Mouse (Mus musculus): Measurements from ENCODE around the gene Zfp109. TPM values are rescaled to one million over a fixed set of nuclear protein-coding genes. Genes with fewer than 3 reads are reported as not detected.
A peak's percentile ranks its signal among the peaks of the same experiment; 100 is the strongest.
"Not testable (repeated sequence)": the region's sequence is repeated elsewhere in the genome, so short reads cannot be mapped to it uniquely, and the experiment has no call there.

Gene Zfp109
- polyA plus RNA-seq (2016; fragmentation: Nextera tagmentation; extraction: Ambion mirVana): 4.9 and 5.8 TPM in 2 replicates

GRCm38 (mm10) chr7:24237040-24237791, at the start of gene Zfp109:
Gene Zfp109 (minus strand): TSS chr7:24237560.
- WGBS: 7% methylated on average over 28 of the region's 28 CpGs
- Histone ChIP-seq H3K36me3 (peaks cover 25% of the 10 kb centered on the region), H3K27ac (peak within 1 kb of the TSS; percentile 88), H3K27me3 (ENCODE audit: insufficient read depth, poor library complexity, severe bottlenecking) (no peaks in the 10 kb centered on the region), H3K9me3 (no peaks in the 10 kb centered on the region), H3K4me1 (replicated peaks) (peaks cover 10% of the 10 kb centered on the region), H3K4me3 (peak within 1 kb of the TSS; percentile 79)
- DNase-seq (ENCODE audit: low spot score): peak; percentile 68

- Histone ChIP-seq H3K27ac (no peak overlapping the region), H3K36me3 (peaks cover 52% of the 10 kb centered on the region), H3K9me3 (peaks cover 28% of the 10 kb centered on the region; the same call in 1 of the 2 replicates), H3K27me3 (ENCODE audit: insufficient read depth, poor library complexity, severe bottlenecking) (no peaks in the 10 kb centered on the region), H3K4me3 (no peak overlapping the region), H3K4me1 (replicated peaks) (no peaks in the 10 kb centered on the region)
- no peak for DNase-seq (ENCODE audit: low spot score)
- WGBS: 77% methylated on average over 4 of the region's 4 CpGs
Measured at GRCm38 (mm10) chr7:24286916-24287315, 49.6 kb upstream of the Zfp109 start.

- Histone ChIP-seq H3K9me3 (peaks cover 21% of the 10 kb centered on the region; the same call in 1 of the 2 replicates), H3K4me1 (replicated peaks) (no peaks in the 10 kb centered on the region), H3K27me3 (ENCODE audit: insufficient read depth, poor library complexity, severe bottlenecking) (no peaks in the 10 kb centered on the region), H3K27ac (no peak overlapping the region), H3K36me3 (peaks cover 44% of the 10 kb centered on the region), H3K4me3 (no peak overlapping the region)
- no peak for DNase-seq (ENCODE audit: low spot score)
- WGBS: 46% methylated on average over 4 of the region's 4 CpGs
Measured at GRCm38 (mm10) chr7:24286090-24286489, 48.7 kb upstream of the Zfp109 start.

GRCm38 (mm10) chr7:24280858-24281145, 43.4 kb upstream of the Zfp109 start:
- Histone ChIP-seq H3K36me3 (peaks cover 11% of the 10 kb centered on the region), H3K27ac (no peak overlapping the region), H3K9me3 (peaks cover 3% of the 10 kb centered on the region; the same call in 1 of the 2 replicates), H3K4me1 (replicated peaks) (peaks cover 6% of the 10 kb centered on the region; the same call in 1 of the 2 replicates), H3K27me3 (ENCODE audit: insufficient read depth, poor library complexity, severe bottlenecking) (no peaks in the 10 kb centered on the region), H3K4me3 (no peak overlapping the region)
- DNase-seq (ENCODE audit: low spot score): no peak
- WGBS: 61% methylated on average over 4 of the region's 4 CpGs

- Histone ChIP-seq H3K36me3 (peaks cover 16% of the 10 kb centered on the region), H3K27ac (no peak overlapping the region), H3K4me1 (replicated peaks) (peaks cover 6% of the 10 kb centered on the region; the same call in 1 of the 2 replicates), H3K27me3 (ENCODE audit: insufficient read depth, poor library complexity, severe bottlenecking) (no peaks in the 10 kb centered on the region), H3K9me3 (peaks cover 3% of the 10 kb centered on the region; the same call in 1 of the 2 replicates), H3K4me3 (no peak overlapping the region)
- WGBS: 55% methylated on average over 10 of the region's 10 CpGs
- DNase-seq (ENCODE audit: low spot score): no peak
Measured at GRCm38 (mm10) chr7:24280031-24280857, 42.9 kb upstream of the Zfp109 start.

- H3K4me3 ChIP-seq; H3K4me1 ChIP-seq (replicated peaks); H3K27me3 ChIP-seq (ENCODE audit: insufficient read depth, poor library complexity, severe bottlenecking); DNase-seq (ENCODE audit: low spot score); H3K9me3 ChIP-seq; H3K27ac ChIP-seq: not testable (repeated sequence)
- WGBS: 84% methylated on average over 3 of the region's 3 CpGs
- peaks cover 31% of the 10 kb centered on the region for H3K36me3 ChIP-seq
Measured at GRCm38 (mm10) chr7:24278771-24279170, 41.4 kb upstream of the Zfp109 start.

GRCm38 (mm10) chr7:24274456-24274855, 37.1 kb upstream of the Zfp109 start:
- DNase-seq (ENCODE audit: low spot score): no peak
- H3K4me3 ChIP-seq: no peak overlapping the region
- no peaks in the 10 kb centered on the region for H3K27me3 ChIP-seq (ENCODE audit: insufficient read depth, poor library complexity, severe bottlenecking)
- no peaks in the 10 kb centered on the region for H3K9me3 ChIP-seq
- peaks cover 6% of the 10 kb centered on the region; the same call in 1 of the 2 replicates for H3K4me1 ChIP-seq (replicated peaks)
- WGBS: 94% methylated on average over 4 of the region's 4 CpGs
- H3K36me3 ChIP-seq: peaks cover 36% of the 10 kb centered on the region
- H3K27ac ChIP-seq: no peak overlapping the region

GRCm38 (mm10) chr7:24271191-24271590, 33.8 kb upstream of the Zfp109 start:
- DNase-seq (ENCODE audit: low spot score): no peak
- WGBS: 96% methylated on average over 6 of the region's 6 CpGs

GRCm38 (mm10) chr7:24270288-24270672, 32.9 kb upstream of the Zfp109 start, which contains the start of gene Zfp93:
Gene Zfp93 (plus strand): TSS chr7:24270420.
- peaks cover 8% of the 10 kb centered on the region; the same call in 1 of the 2 replicates for H3K4me1 ChIP-seq (replicated peaks)
- H3K4me3 ChIP-seq: peak within 1 kb of the TSS; percentile 73
- no peaks in the 10 kb centered on the region for H3K27me3 ChIP-seq (ENCODE audit: insufficient read depth, poor library complexity, severe bottlenecking)
- under 1% methylated on average over 12 of the region's 12 CpGs for WGBS
- DNase-seq (ENCODE audit: low spot score): peak; percentile 83
- peaks cover 20% of the 10 kb centered on the region for H3K36me3 ChIP-seq
- H3K27ac ChIP-seq: peak within 1 kb of the TSS; percentile 90
- no peaks in the 10 kb centered on the region for H3K9me3 ChIP-seq

More at GRCm38 (mm10) chr7:24271191-24271590, 33.8 kb upstream of the Zfp109 start:
- Histone ChIP-seq H3K9me3 (no peaks in the 10 kb centered on the region), H3K27me3 (ENCODE audit: insufficient read depth, poor library complexity, severe bottlenecking) (no peaks in the 10 kb centered on the region), H3K4me3 (no peak overlapping the region), H3K4me1 (replicated peaks) (peaks cover 8% of the 10 kb centered on the region; the same call in 1 of the 2 replicates), H3K27ac (no peak overlapping the region), H3K36me3 (peaks cover 29% of the 10 kb centered on the region)

- H3K27me3 ChIP-seq (ENCODE audit: insufficient read depth, poor library complexity, severe bottlenecking): no peaks in the 10 kb centered on the region
- peak overlapping the region; percentile 90 for H3K27ac ChIP-seq
- DNase-seq (ENCODE audit: low spot score): no peak
- H3K9me3 ChIP-seq: no peaks in the 10 kb centered on the region
- H3K4me3 ChIP-seq: peak overlapping the region; percentile 73
- peaks cover 15% of the 10 kb centered on the region for H3K36me3 ChIP-seq
- WGBS: 39% methylated on average over 7 of the region's 7 CpGs
- H3K4me1 ChIP-seq (replicated peaks): peaks cover 8% of the 10 kb centered on the region; the same call in 1 of the 2 replicates
Measured at GRCm38 (mm10) chr7:24269667-24270287, 32.4 kb upstream of the Zfp109 start.

- Histone ChIP-seq H3K27me3 (ENCODE audit: insufficient read depth, poor library complexity, severe bottlenecking) (no peaks in the 10 kb centered on the region), H3K4me3 (no peak overlapping the region), H3K36me3 (peaks cover 9% of the 10 kb centered on the region), H3K27ac (no peak overlapping the region), H3K4me1 (replicated peaks) (peaks cover 8% of the 10 kb centered on the region; the same call in 1 of the 2 replicates), H3K9me3 (no peaks in the 10 kb centered on the region)
- no peak for DNase-seq (ENCODE audit: low spot score)
- WGBS: 76% methylated on average over 3 of the region's 3 CpGs
Measured at GRCm38 (mm10) chr7:24269256-24269655, 31.9 kb upstream of the Zfp109 start.

Measured in hindbrain, embryonic 10.5 days (tissue).